Mouse (Mus musculus) gastrocnemius, postnatal 36 days (tissue): ENCODE measurements around the gene Mlxip. TPM values are rescaled to one million over a fixed set of nuclear protein-coding genes. Genes with fewer than 3 reads are reported as not detected.

Experiments used
- DNase-seq, 2 experiments: peaks; one replicate each; pipeline ENCODE4 v3.0.0; 2022
- intact Hi-C: fragments of 180-260 bp; cut with DNase I; formaldehyde crosslinking; loops from one replicate; pipeline ENCODE4 v1.15.1; 2025
- total RNA-seq, 2 experiments: library from RNA; stranded (reverse); gene quantifications; 2 replicates each; pipeline ENCODE4 v1.2.3; 2021

Gene Mlxip
- total RNA-seq, 2 experiments from 2014 or later, result 49.7 to 50.7 TPM

- DNase-seq, result no peak
- intact Hi-C loops, result no loop called here
Measured at GRCm38 (mm10) chr5:123423885-123424284, 29.3 kb downstream of the Mlxip start.

- DNase-seq, result no peak
- intact Hi-C loops, result no loop called here
Measured at GRCm38 (mm10) chr5:123427556-123427955, 33.0 kb downstream of the Mlxip start.

DNA sequence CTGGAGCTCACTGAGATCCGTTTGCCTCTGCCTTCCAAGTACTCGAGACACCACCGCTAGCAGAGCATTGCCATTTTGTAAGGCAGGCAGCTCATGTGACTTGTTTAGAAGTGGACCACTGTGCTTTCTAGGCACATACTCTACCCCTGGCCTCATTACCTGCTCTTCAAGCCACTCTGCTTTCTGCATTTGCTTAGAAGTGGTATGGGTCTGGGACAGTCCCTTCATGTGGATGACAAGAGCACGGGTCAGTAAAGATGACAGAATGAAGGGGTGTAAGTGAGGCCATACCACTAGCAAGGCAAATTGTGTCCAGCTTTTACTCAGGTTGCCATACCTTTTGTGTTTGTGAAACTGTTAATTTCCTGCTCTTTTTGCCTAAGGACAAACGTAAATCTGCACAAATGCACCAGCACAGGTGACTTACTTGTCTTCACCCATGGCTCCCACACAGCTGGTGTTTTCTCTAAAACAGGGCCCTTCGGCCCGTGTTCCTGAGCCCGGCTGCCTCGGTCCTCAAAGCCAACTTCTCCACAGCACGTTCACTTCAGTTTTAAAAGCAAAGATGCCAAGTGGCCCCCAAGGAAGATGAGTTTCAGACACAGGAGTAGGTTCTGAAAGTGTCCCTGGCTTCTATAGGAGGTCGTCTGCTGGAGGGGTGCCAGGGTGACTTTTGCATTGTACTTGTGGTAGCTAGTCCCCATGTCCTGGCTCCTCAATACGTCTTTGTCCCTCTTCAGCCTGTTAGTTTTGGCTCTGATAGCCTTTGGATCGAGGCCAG is 37.1 kb downstream of the Mlxip start:
- intact Hi-C loops, result loop anchor here (5.0 kb wide), 1 partner anchor 34 kb away; no protein-coding TSS in a partner anchor
- DNase-seq, result peak; percentile 42 to 77

DNA sequence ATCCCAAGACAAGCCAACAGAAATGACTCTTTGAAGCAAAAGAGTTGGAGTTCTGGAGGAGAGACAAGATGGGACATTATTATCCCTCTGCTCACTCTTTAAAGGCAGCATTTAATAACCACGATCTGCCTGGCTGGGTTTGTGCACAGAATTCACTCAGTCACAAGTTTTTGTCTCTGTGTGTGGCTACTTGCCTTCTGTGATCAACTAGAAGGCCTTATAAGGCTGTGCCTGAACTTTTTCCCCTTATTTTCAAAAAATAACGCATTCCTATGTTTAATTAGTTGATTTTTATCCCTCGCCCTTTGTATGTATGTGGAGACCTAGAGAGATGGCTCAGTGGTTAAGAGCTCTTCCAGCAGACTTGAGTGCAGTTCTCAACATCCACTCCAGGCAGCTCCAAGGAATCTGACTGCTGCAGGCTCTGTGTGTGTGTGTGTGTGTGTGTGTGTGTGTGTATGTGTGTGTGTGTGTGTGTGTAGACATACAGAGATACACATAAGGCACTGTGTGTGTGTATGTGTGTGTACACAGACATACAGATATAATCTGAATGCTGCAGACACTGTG is 37.8 kb downstream of the Mlxip start:
- DNase-seq, result no peak
- intact Hi-C loops, result loop anchor here (5.0 kb wide), 1 partner anchor 35 kb away; no protein-coding TSS in a partner anchor

DNA sequence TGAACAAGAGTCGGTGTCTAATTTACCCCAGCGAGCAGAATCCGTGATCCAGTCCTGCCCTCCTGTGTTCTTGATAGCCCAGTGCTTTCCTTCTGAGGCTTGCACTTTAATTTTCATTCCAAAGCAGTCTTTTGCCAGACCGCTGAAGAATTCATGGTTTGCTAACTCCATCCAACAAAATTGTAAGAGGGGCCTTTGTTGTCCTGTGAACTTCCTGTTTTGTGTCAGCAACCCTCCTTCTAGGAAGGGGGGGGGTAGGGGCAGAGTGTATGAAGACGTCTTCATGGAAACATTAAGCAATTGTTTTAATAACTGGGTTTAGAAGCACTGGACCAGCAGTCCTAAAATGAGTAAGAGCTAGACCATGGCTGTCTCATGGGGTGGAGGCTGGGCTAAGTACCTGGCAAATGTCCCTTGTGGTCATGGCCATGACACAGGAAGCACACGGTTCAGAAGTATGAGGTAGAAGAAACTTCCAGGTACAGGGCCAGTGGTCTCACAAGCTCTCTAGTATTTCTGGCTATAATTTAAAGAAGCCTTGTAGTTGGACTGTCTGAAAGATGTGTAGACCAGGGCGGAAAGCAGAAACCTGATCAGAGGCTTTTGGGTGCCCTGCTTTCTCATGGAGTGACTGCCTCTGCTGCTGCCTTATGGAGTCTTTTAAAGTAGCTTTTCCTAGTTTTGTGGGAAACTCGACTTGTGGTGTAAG is 41.6 kb downstream of the Mlxip start:
- no peak for DNase-seq

GRCm38 (mm10) chr5:123436780-123437175 is 42.2 kb downstream of the Mlxip start:
- intact Hi-C loops, result loop anchor here (2.0 kb wide), 2 partner anchors 60 to 68 kb away; no protein-coding TSS in a partner anchor
- peak in 1 of 2 experiments; percentile 22 for DNase-seq

More for the DNA sequence above, 41.6 kb downstream of the Mlxip start:
- intact Hi-C loops, result loop anchor here (2.0 kb wide), 2 partner anchors 59 to 67 kb away; no protein-coding TSS in a partner anchor

GRCm38 (mm10) chr5:123438381-123438780 is 43.8 kb downstream of the Mlxip start:
- no peak for DNase-seq
- intact Hi-C loops, result no loop called here

DNA sequence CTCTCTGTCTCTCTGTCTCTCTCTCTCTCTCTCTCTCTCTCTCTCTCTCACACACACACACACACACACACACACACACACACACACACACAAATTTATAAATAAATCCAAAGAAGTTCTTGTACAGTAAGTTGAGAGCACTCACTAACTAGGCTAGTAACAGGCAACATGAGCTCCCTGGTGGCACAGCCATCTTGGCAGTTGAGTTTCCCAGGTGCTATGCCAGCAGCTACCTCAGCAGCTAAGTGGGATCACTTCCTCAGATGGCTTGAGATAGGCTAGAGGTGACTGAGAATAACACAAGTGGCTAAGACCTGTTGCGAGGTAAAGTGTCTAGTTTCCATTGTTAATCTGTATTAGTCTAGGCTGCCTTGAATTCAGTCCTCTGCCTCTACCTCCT is 44.7 kb downstream of the Mlxip start:
- peak in 1 of 2 experiments; percentile 46 for DNase-seq
- intact Hi-C loops, result no loop called here

DNA sequence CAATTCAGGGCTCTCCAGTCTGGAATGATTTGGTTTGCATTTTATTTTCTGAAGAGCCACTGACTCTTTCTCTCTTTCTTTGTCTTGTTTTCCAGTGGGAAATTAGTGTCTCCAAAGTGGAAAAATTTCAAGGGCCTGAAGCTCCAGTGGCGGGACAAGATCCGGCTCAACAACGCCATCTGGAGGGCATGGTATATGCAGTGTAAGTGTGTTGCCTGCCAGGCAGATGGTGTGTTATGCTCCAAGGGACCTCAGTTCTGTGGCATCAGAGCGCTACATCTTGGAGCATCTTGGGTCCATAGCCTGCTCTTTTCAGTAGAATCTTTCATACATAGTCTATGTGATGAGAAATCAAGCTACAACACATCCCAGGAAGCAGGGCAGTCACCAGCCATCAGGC is 45.3 kb downstream of the Mlxip start:
- DNase-seq, result no peak
- intact Hi-C loops, result loop anchor here (5.0 to 10.0 kb wide), 3 partner anchors 155 to 185 kb away; partner anchors contain the start of gene Wdr66

DNA sequence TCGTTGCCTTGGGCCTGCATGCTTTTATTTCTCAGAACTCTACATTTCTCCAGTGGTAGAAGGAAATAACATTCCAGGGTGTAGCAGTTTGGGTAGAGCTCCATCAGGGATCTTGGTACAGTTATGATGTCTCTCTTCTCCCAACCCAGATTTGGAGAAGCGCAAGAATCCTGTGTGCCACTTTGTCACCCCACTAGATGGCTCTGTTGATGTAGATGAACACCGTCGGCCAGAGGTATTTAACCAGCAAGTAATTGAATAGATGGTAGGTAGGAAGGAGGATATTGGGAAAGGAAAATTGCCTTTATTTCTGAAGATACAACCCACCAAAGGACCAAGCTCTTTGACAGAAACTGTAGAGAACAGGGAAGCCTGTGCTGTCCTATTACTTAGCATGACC is 46.1 kb downstream of the Mlxip start:
- intact Hi-C loops, result loop anchor here (5.0 to 10.0 kb wide), 3 partner anchors 156 to 186 kb away; partner anchors contain the start of gene Wdr66

GRCm38 (mm10) chr5:123442283-123442682 is 47.7 kb downstream of the Mlxip start:
- DNase-seq, result no peak
- intact Hi-C loops, result loop anchor here (5.0 to 10.0 kb wide), 3 partner anchors 157 to 187 kb away; partner anchors contain the start of gene Wdr66

More for the DNA sequence above, 46.1 kb downstream of the Mlxip start:
- no peak for DNase-seq

GRCm38 (mm10) chr5:123444069-123444468 is 49.5 kb downstream of the Mlxip start:
- intact Hi-C loops, result loop anchor here (2.0 to 10.0 kb wide), 4 partner anchors 55 to 189 kb away; partner anchors contain the start of gene Wdr66
- DNase-seq, result peak; percentile 56 to 64

DNA sequence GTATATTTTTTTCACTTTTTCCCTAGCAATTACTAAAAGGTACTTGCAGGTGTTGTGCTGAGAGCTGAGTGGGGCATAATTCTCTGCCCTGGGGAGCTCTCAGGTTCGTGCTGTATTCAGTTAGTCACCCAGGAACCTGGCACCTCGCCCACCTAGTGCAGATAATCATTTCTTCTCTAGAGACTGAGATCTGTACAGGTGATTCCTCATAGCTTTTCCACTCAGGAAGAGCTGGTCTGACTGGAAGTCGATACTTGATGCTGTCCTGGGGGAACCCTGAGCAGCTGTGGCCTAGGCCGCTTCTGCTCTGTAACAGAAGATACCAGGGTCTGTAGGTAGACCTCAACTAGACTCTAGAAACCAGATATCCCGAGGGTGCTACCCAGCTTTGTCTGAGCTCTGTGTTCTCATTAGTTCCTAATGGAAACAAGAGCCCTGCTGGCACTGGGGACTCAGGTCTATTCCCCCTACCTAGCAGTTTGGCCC is 50.3 kb downstream of the Mlxip start:
- intact Hi-C loops, result loop anchor here (2.0 to 10.0 kb wide), 4 partner anchors 54 to 190 kb away; partner anchors contain the start of gene Wdr66
- DNase-seq, result no peak

GRCm38 (mm10) chr5:123451886-123452285 is 57.3 kb downstream of the Mlxip start:
- intact Hi-C loops, result no loop called here
- DNase-seq, result no peak

DNA sequence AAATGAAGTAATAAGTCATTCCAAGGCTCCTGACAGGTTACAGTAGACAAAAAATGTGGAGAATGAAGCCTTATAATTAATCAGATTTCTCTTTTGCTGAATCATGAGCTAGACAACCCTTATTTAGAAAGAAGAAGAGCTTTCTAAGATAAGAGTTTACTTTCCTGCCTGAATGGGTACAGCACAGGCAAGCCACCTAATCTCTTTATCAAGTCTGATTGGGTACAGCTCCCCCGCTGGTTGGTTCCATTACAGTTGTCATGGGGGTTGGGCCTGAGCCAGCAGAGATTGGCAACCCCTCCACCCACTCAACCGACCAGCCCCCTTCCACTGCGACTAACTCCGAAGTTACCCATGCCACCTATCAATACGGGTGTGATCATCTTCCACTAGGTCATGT is 66.8 kb downstream of the Mlxip start:
- no peak for DNase-seq
- intact Hi-C loops, result no loop called here

DNA sequence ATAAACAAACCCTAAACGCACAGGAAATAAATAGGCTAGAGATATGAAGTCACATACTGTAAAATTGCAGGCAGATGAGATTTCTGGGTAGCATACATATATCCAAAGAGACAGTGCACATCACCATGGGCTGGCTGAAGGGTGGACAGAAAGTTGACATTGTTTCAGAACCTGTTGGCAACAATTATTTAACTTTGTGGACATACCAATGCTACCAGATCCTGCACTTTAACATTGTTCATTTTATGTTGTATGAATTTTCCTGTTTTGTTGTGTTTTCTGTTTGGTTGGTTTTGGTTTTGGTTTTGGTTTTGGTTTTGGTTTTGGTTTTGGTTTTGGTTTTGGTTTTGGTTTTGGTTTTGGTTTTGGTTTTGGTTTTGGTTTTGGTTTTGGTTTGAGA is 70.0 kb downstream of the Mlxip start:
- intact Hi-C loops, result no loop called here
- no peak for DNase-seq

- intact Hi-C loops, result no loop called here
- no peak for DNase-seq
Measured at GRCm38 (mm10) chr5:123470784-123471400, 76.3 kb downstream of the Mlxip start.

DNA sequence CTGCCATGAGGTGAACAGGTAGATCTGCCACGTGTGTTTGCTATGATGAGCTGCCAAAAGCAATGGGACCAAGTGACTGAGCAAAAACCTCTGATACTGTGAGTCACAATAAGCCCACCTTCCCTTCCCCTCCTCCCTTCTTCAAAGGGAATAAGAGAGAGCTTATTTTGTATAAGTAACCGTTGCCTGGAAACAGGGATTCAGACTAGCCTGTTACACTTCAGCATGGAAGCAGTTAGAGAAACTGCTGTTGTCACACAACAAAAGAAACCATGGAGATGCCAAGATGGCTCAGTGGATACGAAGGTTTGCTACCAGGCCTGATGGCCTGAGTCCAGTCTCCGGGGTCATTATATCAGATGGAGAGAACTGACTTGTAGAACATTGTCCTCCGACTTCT is 79.2 kb downstream of the Mlxip start:
- intact Hi-C loops, result no loop called here
- no peak for DNase-seq

- intact Hi-C loops, result no loop called here
- no peak for DNase-seq
Measured at GRCm38 (mm10) chr5:123487659-123488395, 93.2 kb downstream of the Mlxip start.
